Mouse (Mus musculus): Measurements from ENCODE around the gene Hist2h2aa1.
"Not testable (repeated sequence)": the region's sequence is repeated elsewhere in the genome, so short reads cannot be mapped to it uniquely, and the experiment has no call there.

The Hist2h2aa1 gene

DNA sequence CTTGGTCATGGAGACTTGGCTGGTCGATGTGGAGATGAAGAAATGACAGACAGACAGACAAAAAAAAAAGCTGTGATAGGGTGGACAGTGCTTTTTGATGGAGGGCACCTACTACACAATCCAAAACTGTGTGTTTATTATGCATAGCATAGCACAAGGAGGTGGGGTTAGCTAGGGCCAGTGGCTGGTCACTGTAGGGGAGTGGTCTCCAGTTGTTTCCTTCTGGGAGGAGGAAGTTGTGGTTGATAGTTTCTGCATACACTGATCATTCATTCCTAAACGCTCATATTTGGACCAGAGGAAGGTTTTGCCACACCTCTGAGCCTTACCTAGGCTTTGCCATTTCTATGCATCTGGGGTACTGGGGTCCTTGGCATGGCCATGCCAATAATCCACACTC, 14.9 kb upstream of the Hist2h2aa1 start:
- no peak for DNase-seq (ENCODE audit: low read depth)

DNA sequence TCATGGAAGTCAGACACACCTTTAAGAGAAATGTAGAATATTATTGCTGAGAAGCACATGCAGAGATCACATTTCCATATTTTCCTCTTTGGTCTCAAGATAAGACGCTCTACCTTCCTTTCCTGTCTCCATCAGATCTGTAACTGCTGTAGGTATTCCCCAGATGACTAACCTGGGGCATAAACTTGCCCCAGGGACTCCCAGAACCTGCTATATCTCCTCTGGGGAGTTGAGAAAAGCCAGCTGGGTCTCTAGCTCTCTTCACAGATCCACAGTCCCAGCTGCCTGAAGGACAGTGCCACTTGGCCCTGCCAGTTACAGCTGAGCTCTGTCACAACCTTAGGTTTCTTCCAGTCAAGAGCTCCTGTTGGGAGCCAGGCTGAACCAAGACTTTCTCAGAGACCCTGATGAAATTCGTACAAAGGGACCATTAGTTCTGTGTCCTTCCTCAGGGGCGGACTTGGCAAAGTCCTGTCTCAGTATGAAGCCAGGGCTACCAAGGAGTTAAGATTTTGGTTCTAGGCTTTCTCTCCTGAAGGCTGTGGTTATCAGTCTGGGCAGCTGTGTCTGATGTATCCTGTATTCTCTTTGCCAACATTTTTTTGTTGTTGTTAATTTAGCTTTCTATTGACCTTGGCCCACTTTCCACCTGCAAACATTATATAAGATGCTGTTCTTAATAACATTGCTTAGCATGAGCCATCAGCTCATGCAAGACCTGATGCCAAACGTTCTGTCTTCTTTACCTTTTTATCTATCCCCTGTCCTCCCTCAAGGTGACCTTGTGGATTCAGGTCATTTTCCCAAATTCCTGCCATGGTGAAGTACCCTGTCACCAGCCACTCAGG, 14.2 kb upstream of the Hist2h2aa1 start:
- DNase-seq (ENCODE audit: low read depth), result no peak

DNA sequence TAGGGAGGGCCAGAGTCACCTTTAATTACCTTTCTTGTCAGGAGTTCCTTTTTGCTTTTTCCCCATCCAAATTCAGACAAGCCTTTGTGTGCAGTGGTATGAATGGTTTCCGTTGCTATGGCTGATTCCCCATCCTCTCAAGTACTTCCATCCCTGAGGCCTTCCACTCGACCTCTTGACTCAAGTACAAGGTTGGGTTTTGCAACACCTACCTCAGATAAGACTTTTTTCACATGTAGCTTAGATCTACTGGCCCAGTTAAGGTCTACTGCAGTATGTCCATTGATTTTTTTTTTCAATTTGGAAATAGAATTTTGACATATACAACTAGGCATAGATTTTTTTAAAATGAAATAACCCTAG, 13.6 kb upstream of the Hist2h2aa1 start:
- DNase-seq (ENCODE audit: low read depth), result no peak

DNA sequence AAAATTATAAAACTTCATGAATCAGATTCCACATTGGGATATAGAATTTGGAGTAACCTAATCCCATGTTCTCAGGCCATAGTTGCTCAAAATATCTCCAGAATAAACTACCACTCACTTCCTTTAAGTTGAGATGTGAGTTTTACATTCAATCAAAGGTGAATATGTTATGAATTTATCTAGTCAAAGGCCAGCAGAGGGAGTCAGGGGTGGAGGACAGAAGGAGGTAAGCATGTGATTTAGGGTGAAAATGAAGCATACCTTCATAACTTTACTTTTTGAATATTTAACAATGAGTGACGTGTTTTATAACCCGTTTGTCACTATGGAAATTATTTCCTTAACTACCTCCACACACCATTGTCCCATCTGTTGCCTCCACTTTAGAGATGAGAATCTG, 10.4 kb upstream of the Hist2h2aa1 start:
- DNase-seq (ENCODE audit: low read depth), result peak; percentile 61

DNA sequence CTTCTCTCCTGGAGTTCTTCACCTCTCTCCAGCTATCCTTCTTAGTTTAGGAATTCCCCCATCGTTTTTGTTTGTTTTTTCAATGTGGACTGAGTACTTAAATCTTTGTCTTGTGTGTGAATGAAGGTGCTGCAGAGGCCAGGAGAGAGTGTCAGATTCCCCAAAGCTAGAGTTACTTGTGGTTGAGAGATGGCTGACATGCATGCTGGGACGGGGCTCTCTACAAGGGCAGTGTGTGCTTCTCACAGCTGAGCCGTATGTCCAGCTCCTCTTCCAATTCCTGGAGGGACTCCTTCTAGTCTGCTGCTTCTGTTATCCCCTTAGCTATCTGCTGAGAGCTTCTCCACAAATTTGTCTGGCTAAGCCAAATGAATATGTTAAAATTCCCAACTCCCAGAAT, 9.5 kb upstream of the Hist2h2aa1 start:
- DNase-seq (ENCODE audit: low read depth), result no peak

DNA sequence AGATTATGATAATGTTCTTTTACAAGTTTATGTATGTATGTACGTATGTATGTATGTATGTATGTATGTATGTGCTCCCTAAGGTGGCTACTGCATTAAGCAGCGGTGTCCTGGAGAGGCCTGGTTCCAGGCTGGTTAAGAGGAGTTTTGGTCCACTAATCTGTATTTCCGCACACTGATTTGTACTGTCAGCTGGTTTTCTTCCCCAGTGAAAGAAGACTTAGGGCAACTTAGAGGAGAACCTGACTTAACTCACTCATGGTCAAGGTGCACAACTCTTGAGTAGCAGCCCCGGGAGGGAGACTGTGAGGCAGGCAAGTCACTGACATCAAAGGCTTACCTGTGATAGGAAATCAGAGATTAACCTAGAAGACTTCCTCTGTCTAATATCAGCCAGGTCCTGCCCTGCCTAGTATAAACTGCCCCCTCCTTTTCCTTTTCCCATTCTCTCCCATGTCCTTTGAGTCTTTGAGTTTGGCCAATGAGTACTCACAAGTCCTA, 8.4 kb upstream of the Hist2h2aa1 start:
- DNase-seq (ENCODE audit: low read depth), result no peak

DNA sequence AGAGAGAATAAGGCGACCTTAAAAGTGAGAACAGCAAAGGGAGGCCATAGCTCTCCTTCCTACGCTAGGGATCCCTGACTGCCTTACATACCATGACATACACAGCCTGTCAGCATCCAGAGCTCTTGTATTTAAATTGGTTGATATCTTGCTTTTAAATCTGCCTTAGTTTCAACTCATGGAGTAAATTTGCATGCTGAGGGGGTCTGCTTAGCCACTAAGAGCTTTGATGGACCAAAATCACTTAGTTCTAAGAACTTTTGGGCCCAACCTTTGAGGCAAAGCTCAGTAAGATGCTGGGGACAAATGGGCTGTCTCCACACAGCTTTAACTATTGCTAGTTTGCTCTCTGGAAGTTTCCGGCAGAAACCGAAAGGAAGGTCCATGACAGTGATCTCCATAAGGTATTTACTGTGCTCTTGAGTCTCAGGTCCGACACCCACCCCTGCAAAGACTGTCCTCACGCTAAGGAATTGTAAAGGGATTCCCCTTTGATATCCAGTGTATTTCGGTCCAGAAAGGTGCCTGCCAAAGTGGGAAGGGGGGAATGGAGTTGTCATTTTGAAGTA, 7.9 kb upstream of the Hist2h2aa1 start:
- no peak for DNase-seq (ENCODE audit: low read depth)

DNA sequence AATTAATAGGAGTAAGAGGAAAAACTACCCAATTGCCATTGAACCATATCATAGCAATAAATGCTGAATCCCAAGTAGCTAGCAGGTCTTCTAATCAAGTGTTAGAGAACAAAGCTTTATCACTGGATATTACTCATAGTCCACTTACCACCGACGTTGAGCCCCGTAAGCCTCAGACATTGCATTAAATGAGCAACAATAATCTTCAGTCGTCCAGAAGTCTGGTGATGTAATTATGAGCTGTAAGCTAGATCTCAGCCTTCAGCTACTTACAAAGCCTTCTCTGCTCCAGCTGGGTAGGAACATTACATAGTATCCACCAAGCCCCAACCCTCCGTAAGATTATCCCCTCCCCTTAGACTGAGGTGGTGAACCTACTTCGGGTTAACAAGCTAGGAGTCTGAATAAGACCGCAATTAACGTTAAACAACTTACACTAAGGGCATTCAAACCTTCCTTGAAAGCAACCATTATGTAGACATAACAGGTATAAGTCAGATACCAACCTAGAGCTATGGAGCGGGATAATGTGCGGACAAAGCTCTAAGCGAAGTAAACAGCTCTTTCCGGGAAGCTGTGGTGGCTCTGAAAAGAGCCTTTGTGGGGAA, 7.3 kb upstream of the Hist2h2aa1 start:
- peak; percentile 51 for DNase-seq (ENCODE audit: low read depth)

DNA sequence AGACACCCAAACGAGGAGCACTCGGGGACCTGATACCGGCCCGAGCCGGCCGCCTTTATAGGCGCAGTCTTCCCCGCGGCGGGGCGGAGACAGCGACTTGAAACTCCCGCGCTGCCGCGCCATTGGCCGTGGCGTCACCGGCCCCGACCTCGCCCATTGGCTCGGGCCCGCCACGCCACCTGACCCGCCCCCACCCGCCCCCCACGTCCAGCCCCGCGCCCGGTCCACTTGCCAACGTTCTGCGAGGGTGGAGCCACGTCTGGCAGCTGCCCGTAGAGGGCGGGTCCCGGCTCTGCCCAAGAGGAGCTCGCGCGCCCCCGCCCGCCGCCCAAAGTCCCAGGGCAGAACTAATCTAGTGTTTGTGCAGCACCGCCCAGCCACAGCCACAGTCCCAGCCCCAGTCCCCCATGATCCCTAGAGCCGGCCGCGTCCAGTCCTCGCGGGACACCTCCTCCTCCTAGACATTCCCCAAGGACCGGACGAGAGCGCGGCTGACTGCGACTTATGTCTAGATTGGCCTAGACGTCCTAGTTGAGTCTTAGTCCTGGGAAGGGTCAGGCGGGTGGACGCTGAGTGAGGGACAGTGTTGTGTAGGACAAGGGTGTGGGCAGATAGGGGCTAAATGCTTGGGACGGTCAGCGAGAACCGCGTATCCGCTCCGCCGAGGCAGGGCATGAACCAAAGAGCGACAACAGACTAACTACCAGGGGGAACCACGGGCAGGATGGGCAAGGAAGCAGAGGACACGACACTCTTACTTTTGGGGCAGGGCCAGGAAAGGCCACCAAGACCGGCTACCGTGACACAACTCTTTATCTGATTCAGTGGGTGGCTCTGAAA, 6.1 kb upstream of the Hist2h2aa1 start, which contains the start of gene Hist2h3c2:
Hist2h3c2 (minus strand) TSS at position 174 of the 840 bp plus-strand sequence.
- not testable (repeated sequence) for DNase-seq (ENCODE audit: low read depth)

DNA sequence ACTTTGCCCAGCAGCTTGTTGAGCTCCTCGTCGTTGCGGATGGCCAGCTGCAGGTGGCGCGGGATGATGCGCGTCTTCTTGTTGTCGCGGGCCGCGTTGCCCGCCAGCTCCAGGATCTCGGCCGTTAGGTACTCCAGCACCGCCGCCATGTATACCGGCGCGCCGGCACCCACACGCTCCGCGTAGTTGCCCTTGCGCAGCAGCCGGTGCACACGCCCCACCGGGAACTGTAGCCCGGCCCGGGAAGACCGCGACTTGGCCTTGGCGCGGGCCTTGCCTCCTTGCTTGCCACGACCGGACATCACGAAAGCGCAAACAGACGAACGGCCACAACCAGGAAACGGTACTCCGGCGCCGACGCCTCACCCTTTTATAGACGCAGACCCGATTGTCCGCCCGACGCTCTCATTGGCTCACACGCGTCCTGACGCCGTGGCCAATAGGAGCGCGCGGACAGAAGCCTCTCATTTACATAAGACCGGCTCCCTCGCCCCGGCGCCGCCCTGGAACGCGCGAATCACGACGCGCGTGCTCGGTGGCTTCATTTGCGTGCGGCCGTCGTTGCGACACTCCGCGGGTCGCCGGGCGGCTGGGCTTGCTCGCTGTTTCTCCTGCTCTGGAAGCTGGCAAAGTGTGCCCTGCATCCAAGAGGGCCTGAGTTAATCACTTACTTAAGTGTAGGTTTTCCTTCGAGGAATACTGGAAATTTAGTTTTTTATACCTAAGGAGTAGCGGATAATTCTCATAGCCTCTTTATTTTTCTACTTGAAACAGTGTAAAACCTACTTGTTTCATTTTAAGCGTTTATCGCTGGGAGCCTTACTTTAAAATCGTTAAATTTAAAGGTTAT, 5.1 kb upstream of the Hist2h2aa1 start, which contains the start of gene Hist2h2aa2:
Hist2h2aa2 (minus strand) TSS at position 328 of the 850 bp plus-strand sequence.
- peak; percentile 74 for DNase-seq (ENCODE audit: low read depth)

DNA sequence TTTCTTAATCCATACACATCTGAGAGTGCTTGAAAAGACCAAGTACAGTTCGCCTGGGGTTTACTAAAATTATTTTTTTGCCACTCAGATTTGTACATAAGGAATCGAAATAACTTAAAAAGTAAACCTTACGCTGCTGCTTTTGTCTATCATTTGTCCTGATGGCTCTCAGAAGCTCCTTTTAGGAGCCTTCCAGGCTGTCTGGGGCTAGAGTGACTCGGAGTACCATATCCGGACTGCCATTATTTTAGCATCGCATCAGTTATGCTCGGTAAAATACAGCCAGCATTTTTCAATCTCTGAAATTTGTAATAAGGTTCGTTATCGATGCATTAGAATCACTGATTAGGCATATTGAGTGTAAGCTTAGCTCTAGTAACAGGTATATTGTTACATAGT, 4.5 kb upstream of the Hist2h2aa1 start:
- DNase-seq (ENCODE audit: low read depth), result no peak

DNA sequence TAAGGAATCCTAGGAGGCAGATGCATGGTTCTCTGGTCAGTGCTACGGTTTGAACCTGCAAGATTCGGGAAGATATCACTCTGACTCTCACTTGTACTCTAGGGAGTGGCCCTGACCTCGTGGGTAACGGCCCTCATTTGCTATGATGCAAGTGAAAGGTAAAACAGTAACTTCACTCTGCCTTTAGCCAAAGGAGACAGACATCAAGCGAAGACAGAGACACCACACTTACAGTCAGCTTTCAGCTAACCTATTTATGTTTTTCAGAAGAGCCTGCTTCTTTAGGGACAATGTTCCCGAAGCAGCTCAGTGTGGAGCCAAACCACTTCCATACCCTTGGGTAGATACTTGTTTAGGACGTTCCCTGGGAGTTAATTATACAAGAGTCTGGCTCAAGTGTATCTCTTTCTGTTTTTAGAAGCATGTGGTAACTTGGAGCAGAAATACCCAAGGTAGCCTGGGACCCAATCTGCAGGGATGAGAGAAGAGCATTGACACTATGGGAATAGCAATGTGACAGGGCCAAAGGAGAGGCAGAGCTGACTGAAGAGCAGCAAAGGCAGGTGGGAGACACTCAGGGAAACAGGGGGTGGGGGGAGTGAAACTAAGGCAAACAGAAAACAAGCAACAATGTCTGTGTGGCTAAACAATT, 1.2 kb upstream of the Hist2h2aa1 start:
- DNase-seq (ENCODE audit: low read depth), result no peak

DNA sequence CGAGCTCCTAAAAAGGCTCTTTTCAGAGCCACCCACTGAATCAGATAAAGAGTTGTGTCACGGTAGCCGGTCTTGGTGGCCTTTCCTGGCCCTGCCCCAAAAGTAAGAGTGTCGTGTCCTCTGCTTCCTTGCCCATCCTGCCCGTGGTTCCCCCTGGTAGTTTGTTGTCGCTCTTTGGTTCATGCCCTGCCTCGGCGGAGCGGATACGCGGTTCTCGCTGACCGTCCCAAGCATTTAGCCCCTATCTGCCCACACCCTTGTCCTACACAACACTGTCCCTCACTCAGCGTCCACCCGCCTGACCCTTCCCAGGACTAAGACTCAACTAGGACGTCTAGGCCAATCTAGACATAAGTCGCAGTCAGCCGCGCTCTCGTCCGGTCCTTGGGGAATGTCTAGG, 721 bp downstream of the Hist2h2aa1 start:
- not testable (repeated sequence) for DNase-seq (ENCODE audit: low read depth)

DNA sequence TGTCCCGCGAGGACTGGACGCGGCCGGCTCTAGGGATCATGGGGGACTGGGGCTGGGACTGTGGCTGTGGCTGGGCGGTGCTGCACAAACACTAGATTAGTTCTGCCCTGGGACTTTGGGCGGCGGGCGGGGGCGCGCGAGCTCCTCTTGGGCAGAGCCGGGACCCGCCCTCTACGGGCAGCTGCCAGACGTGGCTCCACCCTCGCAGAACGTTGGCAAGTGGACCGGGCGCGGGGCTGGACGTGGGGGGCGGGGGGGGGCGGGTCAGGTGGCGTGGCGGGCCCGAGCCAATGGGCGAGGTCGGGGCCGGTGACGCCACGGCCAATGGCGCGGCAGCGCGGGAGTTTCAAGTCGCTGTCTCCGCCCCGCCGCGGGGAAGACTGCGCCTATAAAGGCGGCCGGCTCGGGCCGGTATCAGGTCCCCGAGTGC, 1.1 kb downstream of the Hist2h2aa1 start, which contains the start of gene Hist2h3c1:
Hist2h3c1 (plus strand) TSS at position 259 of the 430 bp plus-strand sequence.
- DNase-seq (ENCODE audit: low read depth), result not testable (repeated sequence)

DNA sequence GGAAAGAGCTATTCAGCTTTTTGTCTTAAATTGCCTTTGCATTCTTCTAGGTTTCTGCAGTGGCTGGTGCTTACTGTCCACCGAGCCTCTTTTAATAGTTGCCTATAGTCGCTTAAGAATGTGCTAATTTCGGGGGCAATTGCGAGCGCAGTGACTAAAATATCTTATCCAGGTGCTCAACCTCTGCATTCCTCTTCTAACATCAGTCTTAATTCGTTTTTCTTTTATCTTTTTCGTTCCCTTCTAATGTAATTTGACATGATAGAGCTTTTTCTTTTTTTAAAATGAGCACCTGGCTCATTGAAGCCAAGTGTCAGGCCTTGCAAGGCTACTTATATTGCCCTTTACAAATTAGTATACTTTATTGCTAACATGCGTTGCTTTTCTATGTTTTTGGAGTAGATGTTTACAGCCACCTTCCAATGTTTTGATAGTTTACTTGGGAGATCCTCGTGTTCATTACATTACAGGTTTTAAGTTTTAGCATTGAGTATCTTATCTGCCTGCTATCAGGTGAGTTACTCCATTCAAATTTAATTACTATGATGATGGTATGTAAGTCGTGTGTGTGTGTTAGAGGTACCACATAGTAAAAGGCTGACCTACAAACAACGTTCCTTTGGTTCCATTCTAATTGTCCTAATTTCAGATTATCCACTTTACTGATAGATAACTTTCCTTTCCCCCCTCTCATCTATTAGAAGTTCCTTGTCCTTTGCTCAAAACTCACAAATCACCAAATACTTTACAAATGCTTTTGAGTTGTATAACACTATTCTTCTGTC, 2.3 kb downstream of the Hist2h2aa1 start:
- DNase-seq (ENCODE audit: low read depth), result no peak

DNA sequence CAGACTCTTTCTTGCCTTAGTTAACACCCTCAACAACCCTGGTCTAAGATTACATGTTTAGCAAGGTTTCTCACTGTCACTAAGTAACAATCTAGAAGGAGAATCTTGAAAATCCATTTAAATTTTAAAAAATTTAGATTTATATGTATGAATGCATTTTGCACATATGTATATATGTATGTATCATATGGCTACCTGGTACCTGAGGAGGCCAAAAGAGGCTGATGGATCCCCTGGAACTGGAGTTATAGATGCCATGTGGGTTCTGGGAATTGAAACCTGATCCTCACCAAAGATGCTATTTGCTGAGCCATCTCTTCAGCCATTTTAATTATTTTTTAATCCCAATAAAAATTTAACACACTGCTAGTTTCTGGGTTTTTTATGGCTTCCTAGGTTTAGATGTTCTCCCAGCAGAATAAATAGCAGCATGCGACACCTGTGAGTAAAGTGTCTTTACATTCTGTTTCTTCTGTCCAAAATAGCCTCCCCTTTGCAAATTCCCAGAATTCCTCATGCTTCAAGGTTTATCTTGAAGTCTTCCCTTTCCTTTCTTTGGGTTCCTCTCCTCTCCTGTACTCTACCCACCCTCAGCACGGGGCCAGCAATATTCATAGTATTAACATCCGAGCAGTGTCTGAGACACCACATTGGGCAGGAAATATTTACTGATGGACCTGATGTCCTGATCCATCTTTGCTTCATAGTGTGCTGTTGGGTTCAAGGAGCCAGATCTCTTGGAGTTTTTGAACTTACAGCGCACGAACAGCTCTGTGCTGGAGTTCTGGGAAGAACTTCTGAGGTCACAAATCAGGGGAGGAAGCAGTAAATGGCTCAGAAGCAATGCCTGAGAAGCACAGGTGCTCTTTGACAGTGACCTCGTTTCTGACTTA, 3.1 kb downstream of the Hist2h2aa1 start:
- DNase-seq (ENCODE audit: low read depth), result no peak

DNA sequence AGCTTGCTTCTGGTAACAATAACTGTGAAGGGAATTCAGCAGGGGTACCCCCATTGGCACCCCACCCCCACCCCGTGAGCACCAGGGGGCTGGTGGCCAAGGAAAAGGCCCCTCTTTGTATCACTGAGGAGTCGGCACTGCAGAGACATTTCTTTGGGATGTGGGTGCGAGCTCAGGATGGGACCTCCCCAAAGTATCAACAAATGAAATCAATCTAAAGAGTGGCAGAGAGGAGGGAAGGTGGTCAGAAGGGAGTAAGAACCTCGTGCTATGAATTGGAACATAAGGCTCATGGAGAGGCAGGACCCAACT, 3.7 kb downstream of the Hist2h2aa1 start:
- DNase-seq (ENCODE audit: low read depth), result no peak

DNA sequence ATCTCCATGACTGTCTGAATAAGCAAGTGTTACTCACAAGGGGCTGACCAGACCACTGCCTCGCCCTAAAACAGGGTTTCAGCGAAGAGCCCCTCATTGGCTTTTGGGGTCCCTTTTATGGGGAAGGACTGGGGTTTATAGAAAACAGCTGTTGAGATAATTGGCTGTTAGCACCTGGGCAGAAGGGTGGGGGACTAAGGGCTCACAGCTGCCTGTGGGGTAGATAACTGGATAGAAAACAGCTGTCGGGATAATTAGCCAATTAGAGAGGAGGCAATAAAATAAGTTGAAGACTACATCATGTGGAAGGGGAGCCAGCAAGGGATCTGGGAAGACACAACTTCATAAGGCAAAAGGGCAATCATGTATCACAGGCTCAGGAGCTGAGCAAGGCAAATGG, 5.6 kb downstream of the Hist2h2aa1 start:
- DNase-seq (ENCODE audit: low read depth), result no peak

DNA sequence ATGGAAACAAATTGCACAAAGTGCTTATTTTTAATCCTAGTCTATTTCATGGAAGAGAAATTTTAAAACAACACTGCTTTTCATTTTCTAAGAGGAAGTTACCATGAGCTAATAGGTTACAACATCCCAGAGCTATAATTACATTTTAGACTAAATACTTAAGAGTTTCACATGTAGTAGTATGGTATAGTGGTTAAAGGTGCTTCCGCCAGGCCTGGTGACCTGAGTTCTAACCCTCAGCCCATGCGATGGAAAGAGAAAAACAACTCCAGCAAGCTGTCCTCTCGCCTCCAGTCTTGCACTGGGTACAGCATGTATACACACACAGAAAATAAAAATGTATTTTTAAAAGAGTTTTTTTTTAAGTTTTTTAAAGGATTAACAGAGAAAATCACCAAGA, 6.5 kb downstream of the Hist2h2aa1 start:
- DNase-seq (ENCODE audit: low read depth), result no peak

Data from naive thymus-derived CD4-positive, alpha-beta T cell, adult 2 months (primary cell).